Mouse (Mus musculus) cortical plate, adult 2 months (tissue): Measurements from ENCODE around the gene Olfr550. TPM values are rescaled to one million over a fixed set of nuclear protein-coding genes. Genes with fewer than 3 reads are reported as not detected.
"Not testable (repeated sequence)": the region's sequence is repeated elsewhere in the genome, so short reads cannot be mapped to it uniquely, and the experiment has no call there.

ENCODE experiments used
- H3K27ac ChIP-seq: fragments of 200-500 bp; 2 replicates; pipeline ENCODE4 v1.5.1; 2012; ENCODE audit warnings: low read length, control low read depth, inconsistent platforms; ENCODE audit not compliant: insufficient read depth
- H3K4me1 ChIP-seq: fragments of 200-500 bp; 2 replicates; pipeline ENCODE4 v1.6.1; 2011; ENCODE audit warnings: low read length; ENCODE audit not compliant: control insufficient read depth, insufficient read depth
- H3K4me3 ChIP-seq: fragments of 200-500 bp; 2 replicates; pipeline ENCODE4 v1.5.1; 2011; ENCODE audit warnings: mild to moderate bottlenecking, low read length, control low read depth; ENCODE audit not compliant: insufficient read depth
- CTCF ChIP-seq: fragments of 200-500 bp; IDR thresholded peaks from 2 replicates; pipeline ENCODE4 v1.5.1; 2011; ENCODE audit warnings: mild to moderate bottlenecking, control low read depth, low read length; ENCODE audit not compliant: insufficient read depth; ENCODE audit errors: extremely low read depth
- POLR2A ChIP-seq: fragments of 200-500 bp; IDR thresholded peaks from 2 replicates; pipeline ENCODE4 v1.6.1; 2011; ENCODE audit warnings: mild to moderate bottlenecking, low read length, control low read depth; ENCODE audit not compliant: insufficient read depth; ENCODE audit errors: extremely low read depth
- polyA plus RNA-seq: library from polyadenylated mRNA; depleted of rRNA; stranded (reverse); fragments of >200 nt; gene quantifications from 2 replicates; pipeline ENCODE4 v1.2.3, GENCODE M21; 2012; rRNA removed

Gene Olfr550
- polyA plus RNA-seq, 1 experiment = 0.10 TPM

DNA sequence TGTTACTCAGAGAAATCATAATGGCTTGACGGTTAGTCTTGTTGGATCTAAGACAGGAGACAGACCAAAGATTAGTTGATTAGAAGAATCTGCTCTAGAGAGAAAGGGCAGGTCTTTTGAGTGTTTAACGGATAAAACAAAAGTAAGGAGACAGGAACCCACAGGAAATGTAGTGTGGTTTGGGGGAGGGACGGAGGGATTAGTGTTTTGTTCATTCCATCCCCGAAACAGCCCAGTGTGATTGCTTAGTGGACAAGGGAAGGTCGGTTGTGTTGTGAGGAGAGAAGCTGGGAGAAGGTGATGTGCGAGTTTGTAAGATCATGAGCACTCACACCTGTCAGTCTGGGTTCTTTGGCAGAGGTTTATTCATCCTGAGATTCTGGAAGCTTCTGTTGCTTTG, 4.8 kb downstream of the Olfr550 start:
- Histone ChIP-seq H3K4me3 (no peak overlapping the region), H3K4me1 (no peaks in the 10 kb centered on the region), H3K27ac (no peak overlapping the region)
- TF ChIP-seq CTCF (no peak), POLR2A (no peak)

DNA sequence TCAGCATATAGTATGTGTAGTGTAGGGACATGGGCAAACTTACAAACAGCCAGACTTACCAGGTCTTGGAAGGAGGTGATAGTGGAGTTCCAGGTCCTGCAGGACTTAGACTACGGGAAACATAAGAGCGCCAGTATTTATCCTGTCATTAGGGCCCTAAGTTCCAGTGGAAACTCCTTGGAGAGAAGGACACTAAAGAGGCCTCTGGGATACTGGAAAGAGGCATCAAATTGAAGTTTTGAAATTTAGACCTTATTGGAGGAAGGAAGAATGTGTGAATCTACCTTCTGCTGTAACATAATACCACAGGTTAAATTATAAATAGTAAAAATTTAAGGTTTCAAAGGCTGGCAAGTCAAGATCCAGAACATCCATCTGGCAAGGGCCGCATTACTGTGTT, 20.5 kb downstream of the Olfr550 start, which contains the start of gene Olfr551:
Gene Olfr551, minus strand, starts transcription at position 101 of the 400 bp plus-strand sequence.
- Histone ChIP-seq H3K4me1 (no peaks in the 10 kb centered on the region), H3K4me3 (no peak within 1 kb of the TSS), H3K27ac (no peak within 1 kb of the TSS)
- TF ChIP-seq POLR2A (no peak), CTCF (no peak)

DNA sequence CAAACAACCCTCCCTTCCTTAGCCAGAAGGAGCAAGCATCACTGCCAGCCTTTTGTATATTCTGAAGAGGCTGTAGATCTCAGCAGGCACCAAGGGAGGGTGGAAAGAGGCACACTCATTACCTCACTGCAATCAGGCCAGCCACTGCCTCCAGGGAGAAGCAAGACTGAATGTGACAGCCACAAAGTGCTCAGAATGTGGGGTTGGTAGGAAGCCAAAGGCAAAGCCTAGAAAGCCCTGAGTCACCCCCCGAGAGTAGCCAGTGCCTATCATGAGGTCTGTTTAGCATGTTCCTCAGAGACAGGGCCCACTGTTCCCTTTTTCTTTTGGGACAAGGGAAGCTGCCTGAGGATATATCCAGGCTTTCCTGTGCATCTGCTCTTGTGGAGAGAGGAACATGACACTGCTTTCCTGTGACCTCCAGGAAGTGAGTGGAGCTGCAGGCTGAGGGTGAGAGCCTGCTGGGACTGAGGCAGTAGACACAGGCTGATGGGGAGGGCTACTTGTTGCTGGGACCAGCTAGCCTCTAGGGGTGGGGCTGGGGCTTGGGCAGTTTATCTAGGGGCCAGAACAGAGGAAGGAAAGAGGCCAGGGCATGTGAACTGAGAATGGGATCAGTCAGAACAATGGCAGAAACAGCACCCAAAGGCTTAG, 26.3 kb downstream of the Olfr550 start, which contains the start of gene Olfr552:
Gene Olfr552, plus strand, starts transcription at position 393 of the 654 bp plus-strand sequence.
- no peak for TF ChIP-seq POLR2A
- TF ChIP-seq CTCF = no peak
- Histone ChIP-seq H3K27ac (no peak within 1 kb of the TSS), H3K4me3 (no peak within 1 kb of the TSS), H3K4me1 (no peaks in the 10 kb centered on the region)

DNA sequence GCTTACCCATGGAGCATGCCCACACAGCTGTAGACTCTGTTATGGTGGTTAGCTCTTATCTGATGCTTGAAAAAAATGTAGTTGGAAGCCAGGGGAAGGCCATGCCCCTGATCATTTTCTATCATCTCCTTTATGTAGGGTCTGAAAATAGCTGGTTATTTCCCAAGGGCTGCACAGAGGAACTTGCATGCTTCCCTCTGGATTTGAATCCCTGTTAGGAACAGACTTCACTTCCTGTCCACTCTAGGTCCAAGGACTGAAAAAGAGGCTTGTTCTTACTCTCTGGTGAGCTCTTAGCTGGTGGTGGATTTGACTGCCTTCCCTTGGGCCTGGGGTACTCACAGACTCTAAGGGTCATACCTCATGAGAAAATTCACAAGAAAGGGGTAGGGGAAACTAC, 46.9 kb downstream of the Olfr550 start, which contains the start of gene Olfr553:
Gene Olfr553, minus strand, starts transcription at position 101 of the 400 bp plus-strand sequence.
- Histone ChIP-seq H3K4me1 (no peaks in the 10 kb centered on the region), H3K4me3 (no peak within 1 kb of the TSS), H3K27ac (no peak within 1 kb of the TSS)
- TF ChIP-seq CTCF (no peak), POLR2A (no peak)

DNA sequence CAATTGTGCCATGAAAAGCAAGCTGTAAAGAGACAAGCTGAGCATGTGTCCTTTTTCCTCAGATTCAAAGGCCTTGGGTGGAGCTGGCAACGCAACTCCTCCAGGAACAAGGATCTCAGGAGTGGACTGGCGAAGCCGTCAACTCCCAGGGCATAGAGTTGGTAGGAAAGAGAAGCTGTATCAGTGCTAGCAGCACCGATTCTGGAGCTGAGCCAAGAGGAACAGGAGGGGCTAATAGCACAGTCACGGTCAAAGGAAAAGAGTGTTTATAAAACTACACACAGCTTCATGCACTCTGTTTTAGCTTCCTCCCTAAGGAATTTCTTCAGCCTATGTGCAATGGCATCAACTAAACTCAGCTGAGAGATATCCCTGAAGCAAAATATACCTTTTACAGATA, 48.4 kb downstream of the Olfr550 start:
- no peak overlapping the region for H3K27ac ChIP-seq
- TF ChIP-seq CTCF = no peak
- no peak for TF ChIP-seq POLR2A
- H3K4me3 ChIP-seq = no peak overlapping the region
- H3K4me1 ChIP-seq = no peaks in the 10 kb centered on the region

DNA sequence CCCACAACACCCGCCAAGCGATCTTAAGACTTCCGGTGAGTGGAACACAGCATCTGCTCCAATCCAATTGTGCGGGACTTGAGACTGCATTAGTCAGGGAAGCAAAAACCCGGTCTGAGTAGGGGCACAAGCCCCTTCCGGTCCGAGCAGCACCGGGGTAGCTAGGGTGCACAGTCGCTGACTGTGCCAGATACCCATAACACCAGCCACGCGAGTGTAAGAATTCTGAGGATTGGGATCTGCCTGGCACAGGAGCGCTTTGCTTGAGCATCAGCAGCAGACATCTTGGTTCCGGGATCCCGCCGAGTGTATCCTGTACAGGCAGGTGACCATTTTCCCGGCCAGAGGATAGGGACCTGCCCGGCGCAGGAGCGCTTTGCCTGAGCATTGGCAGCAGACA, 49.1 kb downstream of the Olfr550 start:
- H3K27ac ChIP-seq, H3K4me1 ChIP-seq, H3K4me3 ChIP-seq: not testable (repeated sequence)

Other genes with a start within 250 kb of the Olfr550 start
- 11.0 and 12.5 TPM in 2 replicates for gene Rrm1, start 129.7 kb upstream of the Olfr550 start, polyA plus RNA-seq
- not detected in 2 replicates for gene Olfr543, start 89.8 kb upstream of the Olfr550 start, polyA plus RNA-seq
- not detected in 2 replicates for gene Olfr544, start 83.1 kb upstream of the Olfr550 start, polyA plus RNA-seq
- not detected in 2 replicates for gene Olfr545, start 71.9 kb upstream of the Olfr550 start, polyA plus RNA-seq
- not detected in 2 replicates for gene Olfr547, start 36.7 kb upstream of the Olfr550 start, polyA plus RNA-seq
- gene Olfr548-ps1, start 30.5 kb upstream of the Olfr550 start, polyA plus RNA-seq = not detected in 2 replicates
- gene Olfr549, start 21.6 kb upstream of the Olfr550 start, polyA plus RNA-seq = not detected in 2 replicates
- 2.1 and 2.3 TPM in 2 replicates for gene Trim21, start 6.0 kb upstream of the Olfr550 start, polyA plus RNA-seq
- not detected in 2 replicates for gene Olfr551, start 20.4 kb downstream of the Olfr550 start, polyA plus RNA-seq
- gene Olfr552, start 26.3 kb downstream of the Olfr550 start, polyA plus RNA-seq = not detected in 2 replicates
- gene Olfr553, start 46.8 kb downstream of the Olfr550 start, polyA plus RNA-seq = not detected in 2 replicates
- not detected in 2 replicates for gene Olfr554, start 67.0 kb downstream of the Olfr550 start, polyA plus RNA-seq
- gene Olfr555, start 87.4 kb downstream of the Olfr550 start, polyA plus RNA-seq = not detected in 2 replicates
- not detected in 2 replicates for gene Olfr556, start 93.5 kb downstream of the Olfr550 start, polyA plus RNA-seq
- 15.8 and 16.8 TPM in 2 replicates for gene Trim68, start 115.9 kb downstream of the Olfr550 start, polyA plus RNA-seq
- gene Olfr557, start 124.5 kb downstream of the Olfr550 start, polyA plus RNA-seq = 0.09 and 0.10 TPM in 2 replicates
- gene Olfr558, start 130.8 kb downstream of the Olfr550 start, polyA plus RNA-seq = 0.40 and 0.47 TPM in 2 replicates
- not detected in 2 replicates for gene Olfr33, start 147.6 kb downstream of the Olfr550 start, polyA plus RNA-seq
- gene Olfr559, start 156.0 kb downstream of the Olfr550 start, polyA plus RNA-seq = not detected in 2 replicates
- gene Olfr560, start 187.9 kb downstream of the Olfr550 start, polyA plus RNA-seq = 0.23 and 0.36 TPM in 2 replicates
- 4.7 TPM in 2 replicates for gene Olfr78, start 188.0 kb downstream of the Olfr550 start, polyA plus RNA-seq
- gene Olfr561, start 199.8 kb downstream of the Olfr550 start, polyA plus RNA-seq = 0.08 TPM in 1 of 2 replicates, not detected in the other
- not detected in 2 replicates for gene Olfr564, start 232.0 kb downstream of the Olfr550 start, polyA plus RNA-seq